Mouse (Mus musculus) ES-Bruce4 (cell line): ENCODE results near the gene Fam171a1. TPM values are rescaled to one million over a fixed set of nuclear protein-coding genes. Genes with fewer than 3 reads are reported as not detected.

Source experiments
- H3K27ac ChIP-seq: 2 replicates; pipeline ENCODE4 v1.5.1; 2012; ENCODE audit warnings: low read length, inconsistent platforms; ENCODE audit not compliant: insufficient read depth
- H3K27me3 ChIP-seq: 2 replicates; pipeline ENCODE4 v1.6.1; 2012; ENCODE audit warnings: mild to moderate bottlenecking, low read length, inconsistent platforms; ENCODE audit not compliant: control insufficient read depth, poor library complexity, insufficient read depth, severe bottlenecking
- H3K36me3 ChIP-seq: 2 replicates; pipeline ENCODE4 v1.6.1; 2012; ENCODE audit warnings: inconsistent platforms, mild to moderate bottlenecking, low read length, moderate library complexity; ENCODE audit not compliant: control insufficient read depth, poor library complexity, insufficient read depth, severe bottlenecking
- H3K4me1 ChIP-seq: one replicate; pipeline ENCODE4 v1.8.1; 2011; ENCODE audit warnings: low read length; ENCODE audit not compliant: control insufficient read depth, insufficient read depth
- H3K4me3 ChIP-seq: 2 replicates; pipeline ENCODE4 v1.5.1; 2011; ENCODE audit warnings: low read depth, mild to moderate bottlenecking, low read length
- H3K9ac ChIP-seq: 2 replicates; pipeline ENCODE4 v1.6.1; 2012; ENCODE audit warnings: low read depth, mild to moderate bottlenecking, inconsistent platforms; ENCODE audit not compliant: poor library complexity, severe bottlenecking
- H3K9me3 ChIP-seq: replicated peaks from 2 replicates; pipeline ENCODE4 v1.6.1; 2012; ENCODE audit warnings: mild to moderate bottlenecking, low read length, inconsistent platforms; ENCODE audit not compliant: control insufficient read depth, poor library complexity, insufficient read depth, severe bottlenecking
- CTCF ChIP-seq: IDR thresholded peaks from one replicate; pipeline ENCODE4 v1.8.1; 2011; ENCODE audit warnings: low read depth, low read length
- EP300 ChIP-seq: IDR thresholded peaks from 2 replicates; pipeline ENCODE4 v1.6.1; 2011; ENCODE audit warnings: low read depth, low read length; ENCODE audit not compliant: insufficient read depth
- POLR2A ChIP-seq: IDR thresholded peaks from one replicate; pipeline ENCODE4 v1.8.1; 2011; ENCODE audit warnings: low read length; ENCODE audit not compliant: insufficient read depth
- polyA plus RNA-seq: library from polyadenylated mRNA; stranded (reverse); fragments of >200 nt; gene quantifications from 2 replicates; pipeline ENCODE4 v1.2.4, GENCODE M21; 2011; ENCODE audit warnings: low read depth; ENCODE audit not compliant: missing spikeins, insufficient read depth, insufficient read length

Gene Fam171a1
- polyA plus RNA-seq, 1 experiment, result 7.7 TPM

- Histone ChIP-seq H3K36me3 (no peaks in the 10 kb centered on the region), H3K4me1 (no peaks in the 10 kb centered on the region), H3K27ac (no peak overlapping the region), H3K9ac (no peak overlapping the region), H3K9me3 (0 out of 2 replicates have a peak, but pooled peaks cover 5% of the 10 kb centered on the region), H3K27me3 (no peaks in the 10 kb centered on the region; the same call in 1 of the 2 replicates), H3K4me3 (no peak overlapping the region)
- no peak for TF ChIP-seq CTCF
- TF ChIP-seq EP300, result no peak
- TF ChIP-seq POLR2A, result no peak
Observed at GRCm38 (mm10) chr2:3266466-3266865, 152.4 kb downstream of the Fam171a1 start.

DNA sequence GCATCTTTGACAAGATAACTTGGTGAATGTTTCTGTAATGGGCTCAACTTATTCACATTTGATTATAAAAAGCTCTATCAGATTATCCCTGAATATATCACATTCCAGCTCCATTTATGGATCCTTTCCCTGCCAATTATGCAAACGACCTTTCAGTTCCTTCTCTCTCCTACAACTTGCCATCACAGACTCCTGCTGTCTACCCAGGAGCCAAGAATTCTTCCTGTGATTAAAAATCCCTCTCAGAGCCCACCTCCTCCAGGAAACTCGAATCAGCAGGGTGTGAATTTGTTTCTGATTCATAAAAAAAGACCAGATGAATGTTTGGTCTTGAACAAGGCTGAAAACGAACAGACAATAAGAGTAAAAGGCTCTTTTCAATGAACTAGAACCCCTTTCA is 153.9 kb downstream of the Fam171a1 start:
- H3K4me3 ChIP-seq, result no peak overlapping the region
- no peaks in the 10 kb centered on the region for H3K4me1 ChIP-seq
- 0 out of 2 replicates have a peak, but pooled peaks cover 5% of the 10 kb centered on the region for H3K9me3 ChIP-seq
- H3K9ac ChIP-seq, result no peak overlapping the region
- H3K27me3 ChIP-seq, result no peaks in the 10 kb centered on the region; the same call in 1 of the 2 replicates
- no peaks in the 10 kb centered on the region for H3K36me3 ChIP-seq
- no peak overlapping the region for H3K27ac ChIP-seq
- no peak for TF ChIP-seq CTCF
- no peak for TF ChIP-seq POLR2A
- no peak for TF ChIP-seq EP300

GRCm38 (mm10) chr2:3273349-3273748 is 159.3 kb downstream of the Fam171a1 start:
- Histone ChIP-seq H3K27me3 (no peaks in the 10 kb centered on the region; the same call in 1 of the 2 replicates), H3K9ac (no peak overlapping the region), H3K36me3 (no peaks in the 10 kb centered on the region), H3K4me1 (no peaks in the 10 kb centered on the region), H3K4me3 (no peak overlapping the region), H3K27ac (no peak overlapping the region), H3K9me3 (no peaks in the 10 kb centered on the region)
- TF ChIP-seq EP300 (no peak), POLR2A (no peak), CTCF (no peak)

DNA sequence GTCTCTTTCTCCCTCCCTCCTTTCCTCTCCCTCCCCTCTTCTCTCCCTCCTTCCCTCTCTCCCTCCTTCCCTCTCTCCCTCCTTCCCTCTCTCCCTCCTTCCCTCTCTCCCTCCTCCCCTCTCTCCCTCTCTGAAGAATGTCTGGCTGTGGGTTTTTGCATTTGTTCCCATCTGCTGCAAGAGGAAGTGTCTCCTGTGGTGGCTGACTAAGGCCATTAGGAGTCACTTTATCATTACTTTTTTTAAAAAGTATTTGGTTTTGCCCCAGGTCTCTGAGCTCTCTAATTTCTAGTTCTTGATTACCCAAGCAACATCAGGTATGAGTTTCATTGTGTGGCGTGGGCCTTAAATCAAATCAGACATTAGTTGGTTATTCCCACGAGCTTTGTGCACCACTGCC is 162.1 kb downstream of the Fam171a1 start:
- no peaks in the 10 kb centered on the region for H3K9me3 ChIP-seq
- H3K4me1 ChIP-seq, result no peaks in the 10 kb centered on the region
- H3K9ac ChIP-seq, result no peak overlapping the region
- no peak overlapping the region for H3K4me3 ChIP-seq
- H3K36me3 ChIP-seq, result no peaks in the 10 kb centered on the region
- no peaks in the 10 kb centered on the region for H3K27me3 ChIP-seq
- TF ChIP-seq POLR2A (no peak), EP300 (no peak), CTCF (no peak)
- no peak overlapping the region for H3K27ac ChIP-seq

Other genes with a start within 250 kb of the Fam171a1 start
- gene Nmt2, start 170.0 kb downstream of the Fam171a1 start, polyA plus RNA-seq, result 119 TPM in 2 replicates
- gene Rpp38, start 218.4 kb downstream of the Fam171a1 start, polyA plus RNA-seq, result 17.1 and 19.0 TPM in 2 replicates
- gene Acbd7, start 221.9 kb downstream of the Fam171a1 start, polyA plus RNA-seq, result 5.9 and 8.7 TPM in 2 replicates